Mouse (Mus musculus) naive thymus-derived CD4-positive, alpha-beta T cell, adult 2 months (primary cell): ENCODE results near the gene Il18.
A peak's percentile ranks its signal among the peaks of the same experiment; 100 is the strongest.

Source experiments
- DNase-seq: peaks from one replicate; pipeline ENCODE4 v3.0.0-alpha.2; 2011; ENCODE audit warnings: low read depth

The Il18 gene

DNA sequence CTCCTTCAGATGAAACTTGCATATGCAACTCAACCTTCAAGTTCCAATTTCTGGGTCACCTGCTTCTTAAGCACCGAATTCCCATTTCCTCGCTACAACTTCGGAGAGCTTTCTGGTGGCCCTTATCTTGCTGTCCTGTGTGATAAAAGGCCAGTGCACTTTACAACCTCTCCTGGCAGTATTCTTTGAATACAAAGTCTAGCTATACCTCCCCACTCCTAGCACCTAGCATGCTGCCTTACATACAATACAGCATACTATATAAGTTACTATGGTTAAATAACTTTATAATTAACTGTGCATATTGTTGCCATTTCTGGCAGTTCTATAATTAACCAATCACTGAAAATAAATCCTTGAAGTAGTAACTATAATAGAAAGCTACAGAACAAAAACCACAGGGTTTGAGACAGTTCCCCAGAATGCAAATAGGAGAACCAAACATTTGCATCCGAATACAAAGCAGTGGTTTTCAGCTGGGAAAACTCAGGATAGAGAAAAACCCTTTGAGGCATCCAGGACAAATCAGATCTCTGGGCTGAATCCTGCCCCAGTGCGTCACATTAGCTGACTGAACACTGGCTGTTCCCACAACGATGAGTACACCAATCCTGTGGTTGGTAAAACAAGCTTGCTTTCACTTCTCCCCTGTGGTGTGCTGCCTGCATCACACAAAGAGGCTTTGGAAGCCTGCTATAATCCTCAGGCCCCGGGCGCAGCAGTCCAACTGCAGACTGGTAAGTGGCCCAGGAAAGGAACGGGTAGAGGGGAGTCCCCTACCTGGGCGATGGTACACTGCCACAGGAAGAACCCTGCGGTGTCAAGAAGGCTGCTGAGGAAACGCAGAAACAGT lies at the start of gene Il18:
Gene Il18 (plus strand): TSS at position 587 of the 853 bp plus-strand sequence.
- DNase-seq: peak; percentile 51

- no peak for DNase-seq
Observed at GRCm38 (mm10) chr9:50505405-50505804, 49.2 kb upstream of the Il18 start.

- DNase-seq: no peak
Observed at GRCm38 (mm10) chr9:50507570-50507969, 47.1 kb upstream of the Il18 start.

DNA sequence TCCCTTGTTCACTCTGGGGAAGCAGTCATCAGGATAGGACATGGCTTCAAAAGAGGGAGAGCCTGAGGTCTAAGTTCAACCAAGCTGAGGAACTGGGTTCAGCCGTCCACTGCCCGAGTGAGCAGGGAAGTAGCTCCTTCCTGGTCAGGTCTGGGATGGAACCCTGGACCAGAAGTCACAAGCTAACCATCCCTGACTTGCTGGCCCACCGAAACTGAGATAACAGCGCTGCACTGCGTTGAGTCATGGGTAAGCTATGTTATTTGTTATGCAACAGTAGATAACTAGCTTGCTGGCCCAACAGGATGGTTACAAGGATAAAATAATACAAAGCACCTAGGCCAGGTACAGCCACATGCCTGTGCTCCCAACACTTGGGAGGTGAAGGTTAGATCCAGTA lies 39.2 kb upstream of the Il18 start:
- DNase-seq: no peak

DNA sequence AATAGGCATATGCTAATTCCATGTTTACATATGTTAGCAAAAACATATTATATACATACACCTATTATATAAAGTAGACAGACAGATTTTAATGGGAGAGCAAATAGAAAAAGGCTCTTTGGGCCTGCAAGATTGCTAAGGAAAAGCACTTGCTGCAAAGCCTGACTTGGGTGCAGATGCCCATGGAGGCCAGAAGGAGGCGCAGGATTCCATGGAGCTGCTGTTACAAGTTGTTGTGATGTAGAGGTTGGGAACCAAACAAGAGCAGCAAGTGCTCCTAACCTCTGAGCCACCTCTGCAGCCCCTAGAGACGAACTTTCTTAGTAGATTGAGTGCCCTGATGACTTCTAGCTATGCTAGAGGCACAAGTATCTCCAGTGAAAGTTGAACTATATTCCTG lies 35.8 kb upstream of the Il18 start:
- peak; percentile 44 for DNase-seq

GRCm38 (mm10) chr9:50520748-50521147 lies 33.9 kb upstream of the Il18 start:
- no peak for DNase-seq

DNA sequence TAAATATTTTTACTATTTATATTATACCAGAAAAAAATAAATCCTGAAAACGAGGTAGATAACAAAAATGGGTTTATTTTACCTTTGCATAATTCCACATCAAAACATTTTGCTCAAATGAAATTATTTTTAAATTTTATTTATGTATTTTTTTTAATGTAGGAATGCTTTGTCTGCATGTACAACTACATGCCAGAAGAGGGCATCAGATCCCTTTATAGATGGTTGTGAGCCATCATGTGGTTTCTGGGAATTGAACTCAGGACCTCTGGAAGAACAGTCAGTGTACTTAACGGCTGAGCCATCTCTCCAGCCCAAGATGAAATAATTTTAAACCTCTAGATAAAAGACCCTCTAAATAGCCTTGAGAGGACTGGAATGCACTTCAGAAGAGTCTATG lies 33.1 kb upstream of the Il18 start:
- DNase-seq: no peak

DNA sequence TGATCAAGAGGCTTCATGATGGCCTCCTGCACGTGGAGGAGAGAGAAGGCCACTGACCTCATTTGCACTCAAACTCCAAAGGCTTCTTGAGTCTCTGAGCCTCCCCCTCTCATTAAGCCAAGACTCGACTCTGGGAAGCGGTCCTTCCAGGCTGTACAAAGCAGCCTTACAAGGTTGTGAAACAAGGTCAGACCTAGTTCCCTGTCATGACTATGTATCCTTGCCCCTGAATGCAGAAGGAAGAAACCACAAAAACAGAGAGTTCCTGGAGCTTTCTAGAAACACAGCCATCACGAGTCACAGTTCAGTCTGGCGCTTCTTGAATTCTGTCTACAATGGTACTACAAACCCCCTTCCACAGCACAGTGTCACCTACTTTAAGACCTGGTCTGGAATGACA lies 32.1 kb upstream of the Il18 start:
- DNase-seq: no peak

- no peak for DNase-seq
Observed at GRCm38 (mm10) chr9:50524936-50525335, 29.7 kb upstream of the Il18 start.

DNA sequence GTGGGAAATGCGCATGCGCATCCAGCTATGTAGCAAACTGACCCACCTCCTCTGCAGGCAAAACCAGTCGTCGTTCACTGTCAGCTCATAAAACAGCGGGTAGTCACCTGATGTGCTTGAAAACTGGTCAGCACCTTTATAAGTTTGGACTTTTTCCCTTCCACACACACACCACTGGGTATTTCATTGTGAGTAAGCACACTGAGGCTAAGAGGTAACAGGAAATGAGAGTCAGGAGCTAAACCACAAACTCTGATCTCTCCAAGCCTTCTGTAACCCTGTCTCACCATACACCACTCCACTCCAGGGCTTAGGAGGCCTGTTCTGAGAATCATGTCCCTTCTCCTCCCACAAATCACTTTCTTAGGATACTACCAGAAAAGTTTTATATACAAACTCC lies 29.0 kb upstream of the Il18 start:
- no peak for DNase-seq

GRCm38 (mm10) chr9:50527860-50528259 lies 26.8 kb upstream of the Il18 start:
- DNase-seq: no peak

- DNase-seq: peak; percentile 99
Observed at GRCm38 (mm10) chr9:50528293-50528892, 26.2 kb upstream of the Il18 start, which contains the start of gene Pts. Gene Pts, minus strand, starts transcription at chr9:50528724.

DNA sequence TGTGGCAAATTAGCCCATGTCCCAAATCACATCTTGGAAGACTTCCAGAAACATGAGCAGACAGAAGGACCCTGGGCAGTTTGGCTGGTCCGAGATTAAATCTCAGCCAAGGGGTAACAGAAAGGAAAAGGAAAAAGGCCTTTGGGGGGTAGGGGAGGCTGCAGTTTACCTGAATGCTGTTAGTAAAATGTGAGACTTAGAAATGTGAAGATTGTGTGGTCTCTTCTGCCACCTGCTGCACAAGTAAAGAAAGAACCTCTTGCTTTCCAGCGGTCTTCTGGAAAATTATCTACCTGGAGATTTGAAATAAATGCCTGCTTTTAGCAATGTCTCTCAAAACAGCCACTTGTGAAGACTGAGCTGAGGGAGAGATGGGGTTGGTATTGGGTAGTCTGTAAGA lies 23.7 kb upstream of the Il18 start:
- peak; percentile 76 for DNase-seq

DNA sequence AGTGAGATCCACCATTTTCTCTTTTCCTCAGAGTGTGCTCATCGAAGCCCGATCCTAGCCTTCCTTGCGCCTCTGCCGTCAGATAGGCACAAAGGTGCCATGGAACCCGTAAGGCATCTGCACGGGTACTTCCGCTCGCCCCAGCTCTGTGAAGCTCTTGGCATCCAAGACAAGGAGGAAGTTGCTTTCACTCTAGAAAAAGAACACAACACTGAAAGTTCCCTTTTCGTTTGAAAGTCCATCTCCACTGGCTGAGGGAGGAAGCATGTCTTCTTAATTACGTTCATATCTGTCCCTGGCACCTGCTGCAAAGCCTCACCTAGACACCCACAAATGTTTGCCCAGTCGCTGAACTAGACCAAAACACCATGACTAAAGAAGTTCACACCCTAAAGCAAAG lies 21.3 kb upstream of the Il18 start:
- peak; percentile 71 for DNase-seq

DNA sequence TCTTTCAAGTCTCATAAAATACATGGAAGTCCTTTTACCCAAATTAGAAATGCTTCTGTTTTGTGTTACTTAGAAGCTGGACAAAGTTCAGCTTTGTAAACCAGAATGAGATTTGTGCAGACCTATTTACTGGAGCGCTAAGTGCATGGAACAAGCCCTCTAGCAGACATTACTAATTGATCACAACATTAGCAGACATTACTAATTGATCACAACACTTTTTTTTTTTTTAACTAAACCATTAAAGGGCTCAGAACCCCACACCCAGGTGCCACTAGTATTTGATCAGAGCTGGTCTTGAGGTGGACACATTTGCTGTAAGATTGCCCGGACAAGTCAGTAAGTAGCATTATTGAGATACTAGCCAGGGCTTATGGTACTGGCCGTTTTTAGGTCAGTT lies 20.8 kb upstream of the Il18 start:
- DNase-seq: peak; percentile 16

- no peak for DNase-seq
Observed at GRCm38 (mm10) chr9:50535930-50536329, 18.7 kb upstream of the Il18 start.

DNA sequence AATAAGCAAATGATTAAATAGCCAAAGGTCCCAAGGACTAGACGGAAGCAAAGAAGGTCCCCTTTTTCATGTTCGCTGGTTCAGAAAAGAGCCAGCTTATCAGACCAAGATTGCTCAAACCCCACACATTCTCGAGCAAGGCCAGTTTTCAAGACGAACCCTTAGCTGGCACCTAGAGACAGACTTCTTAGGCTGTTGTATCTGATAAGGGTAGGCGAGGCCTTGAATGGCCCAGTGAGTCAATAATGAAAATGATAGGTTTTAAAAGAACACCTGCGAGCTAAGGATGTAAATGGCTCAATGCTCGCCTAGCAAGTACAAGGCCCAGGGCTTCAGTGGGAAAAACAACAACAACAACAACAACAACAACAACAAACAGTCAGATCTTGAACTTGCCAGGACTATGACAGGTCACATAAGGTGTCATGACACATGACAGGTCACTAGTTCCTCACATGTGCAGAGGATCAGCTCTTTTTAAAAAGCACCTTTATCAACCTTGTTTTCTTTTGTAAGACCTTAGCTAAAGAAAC lies 18.0 kb upstream of the Il18 start:
- no peak for DNase-seq

DNA sequence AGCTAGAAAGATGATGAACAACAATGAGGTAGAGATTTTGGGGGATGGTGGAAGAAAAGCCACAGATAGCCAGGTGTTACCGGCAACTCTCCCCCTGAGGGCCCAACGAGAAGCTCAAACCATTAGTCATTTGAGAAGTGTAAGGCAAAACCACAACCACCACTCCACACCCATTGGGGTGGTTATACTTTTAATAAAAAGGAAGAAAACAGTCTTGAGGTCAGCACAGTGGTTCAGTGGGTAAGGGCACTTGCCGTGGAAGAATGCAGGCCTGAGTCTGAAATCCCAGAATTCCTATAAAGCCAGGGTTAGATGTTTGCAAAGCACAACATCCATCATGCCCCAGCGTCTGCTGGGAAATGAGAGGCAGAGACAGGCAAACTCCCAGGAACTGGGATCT lies 17.3 kb upstream of the Il18 start:
- no peak for DNase-seq

DNA sequence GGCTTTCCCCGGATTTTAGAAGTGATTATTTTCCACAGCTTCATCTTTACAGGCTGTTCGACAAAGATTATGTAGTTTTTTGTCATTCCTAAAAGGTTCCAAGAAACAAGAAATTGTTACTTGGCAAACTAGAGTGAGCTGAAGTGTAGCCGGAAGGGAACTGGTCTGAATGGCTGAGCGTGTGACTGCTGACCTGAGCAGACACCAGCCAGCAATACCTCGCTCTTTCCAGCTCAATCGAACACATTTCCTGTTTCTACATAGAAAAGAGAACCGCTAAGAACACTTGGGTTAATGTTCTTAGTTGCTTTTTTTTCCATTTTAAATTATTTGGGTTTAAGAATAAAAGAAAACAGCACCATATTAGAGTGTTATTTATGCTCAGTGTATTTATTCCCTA lies 14.5 kb upstream of the Il18 start:
- DNase-seq: no peak

DNA sequence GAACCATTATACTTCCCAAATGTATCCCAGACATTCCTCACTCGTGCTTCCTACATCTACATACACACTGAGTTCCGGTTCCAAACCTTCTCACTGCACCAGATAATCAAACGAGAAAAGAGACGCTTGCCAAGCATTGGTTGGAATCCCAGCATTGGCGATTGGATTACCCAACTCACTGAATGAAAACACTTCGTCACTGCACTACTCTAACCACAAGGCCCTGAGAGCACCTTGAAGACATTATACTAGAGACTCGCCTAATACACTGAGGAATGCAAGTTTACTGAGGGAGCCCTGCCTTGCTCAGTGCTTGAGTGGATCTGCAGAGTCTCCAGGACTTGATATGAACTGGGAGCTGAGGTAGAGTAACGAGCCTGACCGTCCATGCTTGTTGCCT lies 12.2 kb upstream of the Il18 start:
- DNase-seq: no peak

- peak; percentile 53 for DNase-seq
Observed at GRCm38 (mm10) chr9:50547859-50548478, 6.7 kb upstream of the Il18 start.

DNA sequence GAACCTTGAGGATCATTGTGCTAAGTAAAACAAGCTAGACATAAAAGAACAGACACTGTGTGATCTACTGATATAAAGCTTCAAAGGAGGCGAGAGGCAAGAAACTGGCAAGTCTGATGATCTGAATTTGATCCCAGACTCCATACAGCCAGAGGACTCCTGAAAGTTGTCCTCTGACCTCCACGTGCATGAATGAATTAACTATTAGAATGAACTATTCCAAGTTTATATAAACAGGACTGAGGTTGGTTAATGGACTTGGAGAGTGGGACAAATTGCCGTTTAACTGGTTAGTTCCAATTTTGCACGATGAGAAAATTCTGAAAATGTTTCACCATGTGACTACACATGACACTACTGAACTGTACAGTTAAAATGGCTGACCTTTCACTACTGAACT lies 5.7 kb upstream of the Il18 start:
- DNase-seq: no peak

- DNase-seq: no peak
Observed at GRCm38 (mm10) chr9:50552206-50552605, 2.4 kb upstream of the Il18 start.
